Mouse (Mus musculus) G1E (cell line): ENCODE measurements around the gene Nfix.
A peak's percentile ranks its signal among the peaks of the same experiment; 100 is the strongest.

ENCODE experiments used
- CTCF ChIP-seq: IDR thresholded peaks from 2 replicates; pipeline ENCODE4 v1.5.1; 2012; ENCODE audit warnings: low read depth, low read length, inconsistent platforms, mixed read lengths
- POLR2AphosphoS5 ChIP-seq: IDR thresholded peaks from 2 replicates; pipeline ENCODE4 v1.6.1; 2012; ENCODE audit warnings: low read depth, low read length, inconsistent platforms; ENCODE audit not compliant: insufficient replicate concordance

DNA sequence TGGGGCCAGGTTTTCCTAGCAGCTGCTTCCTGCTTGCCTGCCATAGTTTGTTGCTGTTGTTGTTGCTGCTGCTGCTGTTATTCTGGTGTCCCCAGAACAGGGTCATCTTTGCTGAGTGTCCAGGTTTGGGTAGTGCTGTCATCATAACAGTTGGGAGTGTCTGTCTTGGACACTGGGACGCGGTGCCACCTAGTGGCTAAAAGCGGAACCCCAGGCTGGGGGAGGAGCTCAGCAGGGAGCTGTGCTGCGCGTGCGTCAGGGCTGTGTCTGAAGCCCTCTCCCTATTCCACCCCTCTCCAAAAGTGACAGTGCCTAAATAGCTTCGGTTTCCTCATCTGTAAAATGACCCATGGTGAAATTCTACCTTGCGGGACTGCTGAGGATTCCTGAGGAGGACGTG lies 15.4 kb upstream of the Nfix start:
- TF ChIP-seq CTCF (peak; percentile 98), POLR2AphosphoS5 (no peak)
